Mouse (Mus musculus) lung, adult 2 months (tissue): ENCODE results near the gene Arhgef1. TPM values are rescaled to one million over a fixed set of nuclear protein-coding genes. Genes with fewer than 3 reads are reported as not detected.

Experiments used
- DNase-seq: peaks from one replicate; pipeline ENCODE4 v3.0.0; 2022
- H3K4me1 ChIP-seq: fragments of 200-500 bp; 2 replicates; pipeline ENCODE4 v1.6.1; 2011; ENCODE audit warnings: low read length; ENCODE audit not compliant: control insufficient read depth, insufficient read depth
- H3K4me3 ChIP-seq: fragments of 200-500 bp; replicated peaks from 2 replicates; pipeline ENCODE3; 2011; ENCODE audit warnings: low read depth, mild to moderate bottlenecking, control low read depth, low read length; ENCODE audit errors: extremely low read depth
- CTCF ChIP-seq: fragments of 200-500 bp; IDR thresholded peaks from 2 replicates; pipeline ENCODE4 v1.5.1; 2011; ENCODE audit warnings: mild to moderate bottlenecking, low read length, control low read depth; ENCODE audit not compliant: insufficient read depth
- POLR2A ChIP-seq: fragments of 200-500 bp; IDR thresholded peaks from 2 replicates; pipeline ENCODE4 v1.6.1; 2011; ENCODE audit warnings: low read depth, mild to moderate bottlenecking, control low read depth, low read length, borderline replicate concordance; ENCODE audit errors: extremely low read depth
- WGBS: fragments of 180-500 bp; shearing (Covaris S2); methylation state at CpG from one replicate; pipeline ENCODE4 v1.1.7; 2018; 5-methylcytosine and 5-hydroxymethylcytosine counted together
- polyA plus RNA-seq: library from polyadenylated mRNA; depleted of rRNA; stranded (reverse); fragments of >200 nt; gene quantifications from 2 replicates; pipeline ENCODE4 v1.2.3, GENCODE M21; 2012

Gene Arhgef1
- polyA plus RNA-seq, 1 experiment, result 360 TPM

- TF ChIP-seq POLR2A (no peak), CTCF (no peak)
- Histone ChIP-seq H3K4me3 (no peak overlapping the region), H3K4me1 (no peaks in the 10 kb centered on the region)
- DNase-seq, result no peak
- WGBS, result 80% methylated on average over 9 of the region's 9 CpGs
Observed at GRCm38 (mm10) chr7:24919728-24920127, 17.0 kb downstream of the Arhgef1 start.

- Histone ChIP-seq H3K4me1 (no peaks in the 10 kb centered on the region; the same call in 1 of the 2 replicates), H3K4me3 (no peak overlapping the region)
- TF ChIP-seq CTCF (no peak), POLR2A (no peak)
- DNase-seq, result no peak
- WGBS, result 25% methylated on average over 6 of the region's 6 CpGs
Observed at GRCm38 (mm10) chr7:24930475-24930874, 27.8 kb downstream of the Arhgef1 start.

DNA sequence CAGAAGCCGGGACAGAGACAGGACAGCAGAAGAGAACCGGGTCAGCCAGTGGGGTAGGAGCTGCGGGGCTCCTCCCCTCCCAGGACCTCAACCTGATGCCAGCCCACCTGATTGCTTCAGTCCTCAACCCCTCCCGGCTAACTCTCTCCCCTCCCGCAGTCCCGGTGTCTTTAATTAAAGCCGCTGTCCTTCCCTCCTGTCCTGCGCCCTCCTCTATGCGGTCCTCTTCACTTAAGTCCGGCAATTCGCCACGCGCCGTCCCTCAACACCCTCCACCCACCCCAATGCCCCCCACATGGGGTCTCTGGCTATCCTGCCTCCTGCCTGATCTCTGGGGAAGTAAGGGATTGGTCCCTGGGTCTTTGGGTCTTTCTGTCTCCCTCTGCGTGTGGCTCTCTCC is 28.9 kb downstream of the Arhgef1 start:
- 2% methylated on average over 15 of the region's 15 CpGs for WGBS
- TF ChIP-seq CTCF (no peak), POLR2A (no peak)
- Histone ChIP-seq H3K4me3 (no peak overlapping the region), H3K4me1 (no peaks in the 10 kb centered on the region; the same call in 1 of the 2 replicates)
- DNase-seq, result no peak

DNA sequence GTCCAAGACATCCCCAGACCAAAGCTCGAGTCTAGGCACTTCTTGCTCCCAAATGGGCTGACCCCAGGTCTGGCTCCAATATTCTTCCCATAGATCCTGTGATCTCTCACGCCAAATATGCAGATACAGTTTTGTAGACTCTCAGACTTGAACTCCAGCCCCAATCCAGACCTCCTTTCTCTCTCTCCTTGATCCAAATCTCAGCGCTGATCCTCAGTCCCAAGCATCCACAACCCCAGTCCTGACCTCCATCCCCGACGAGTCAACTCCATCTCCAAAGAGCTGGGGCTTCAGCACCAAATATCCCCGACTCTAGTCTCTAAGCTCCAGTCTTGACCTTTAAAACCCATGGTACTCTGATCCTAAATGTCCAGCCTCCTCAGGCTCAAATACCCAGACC is 40.9 kb downstream of the Arhgef1 start:
- WGBS, result 6% methylated on average over 6 of the region's 6 CpGs
- no peak for DNase-seq
- Histone ChIP-seq H3K4me1 (peaks cover 2% of the 10 kb centered on the region; the same call in 1 of the 2 replicates), H3K4me3 (no peak overlapping the region)
- no peak for TF ChIP-seq CTCF
- TF ChIP-seq POLR2A, result no peak

- DNase-seq, result no peak
- TF ChIP-seq POLR2A, result no peak
- no peak for TF ChIP-seq CTCF
- peaks cover 2% of the 10 kb centered on the region; the same call in 1 of the 2 replicates for H3K4me1 ChIP-seq
- no peak within 1 kb of the TSS for H3K4me3 ChIP-seq
- WGBS, result 2% methylated on average over 72 of the region's 72 CpGs
Observed at GRCm38 (mm10) chr7:24944257-24944950, 41.7 kb downstream of the Arhgef1 start, which contains the start of gene Gm4881. Gene Gm4881 (minus strand): TSS chr7:24944494.

- Histone ChIP-seq H3K4me1 (peaks cover 2% of the 10 kb centered on the region; the same call in 1 of the 2 replicates), H3K4me3 (no peak overlapping the region)
- no peak for TF ChIP-seq POLR2A
- no peak for TF ChIP-seq CTCF
- WGBS, result 5% methylated on average over 7 of the region's 7 CpGs
- no peak for DNase-seq
Observed at GRCm38 (mm10) chr7:24947316-24948048, 44.8 kb downstream of the Arhgef1 start.

- TF ChIP-seq CTCF (no peak), POLR2A (no peak)
- no peak for DNase-seq
- 4% methylated on average over 29 of the region's 29 CpGs for WGBS
Observed at GRCm38 (mm10) chr7:24948774-24949173, 46.1 kb downstream of the Arhgef1 start.

GRCm38 (mm10) chr7:24949958-24950623 is 47.4 kb downstream of the Arhgef1 start:
- 2% methylated on average over 8 of the region's 8 CpGs for WGBS
- DNase-seq, result peak; percentile 70
- Histone ChIP-seq H3K4me3 (no peak overlapping the region), H3K4me1 (0 out of 2 replicates have a peak, but pooled peaks cover 3% of the 10 kb centered on the region)
- TF ChIP-seq POLR2A (no peak), CTCF (peak; percentile 74)

More at GRCm38 (mm10) chr7:24948774-24949173, 46.1 kb downstream of the Arhgef1 start:
- Histone ChIP-seq H3K4me1 (peaks cover 2% of the 10 kb centered on the region; the same call in 1 of the 2 replicates), H3K4me3 (no peak overlapping the region)

- no peak overlapping the region for H3K4me3 ChIP-seq
- TF ChIP-seq POLR2A (no peak), CTCF (no peak)
- H3K4me1 ChIP-seq, result 0 out of 2 replicates have a peak, but pooled peaks cover 3% of the 10 kb centered on the region
- DNase-seq, result no peak
- WGBS, result 2% methylated on average over 20 of the region's 24 CpGs
Observed at GRCm38 (mm10) chr7:24953966-24954365, 51.3 kb downstream of the Arhgef1 start.
